Mouse (Mus musculus) erythroblast, embryonic 14.5 days (primary cell): ENCODE results near the gene Mcpt9. TPM values are rescaled to one million over a fixed set of nuclear protein-coding genes. Genes with fewer than 3 reads are reported as not detected.
"Not testable (repeated sequence)": the region's sequence is repeated elsewhere in the genome, so short reads cannot be mapped to it uniquely, and the experiment has no call there.

Experiments used
- H3K27me3 ChIP-seq: 2 replicates; pipeline ENCODE4 v1.6.1; 2012; ENCODE audit warnings: inconsistent platforms; ENCODE audit not compliant: control insufficient read depth
- H3K36me3 ChIP-seq: 2 replicates; pipeline ENCODE4 v1.6.1; 2012; ENCODE audit warnings: mild to moderate bottlenecking, inconsistent platforms; ENCODE audit not compliant: control insufficient read depth
- H3K4me1 ChIP-seq: 2 replicates; pipeline ENCODE4 v1.6.1; 2012; ENCODE audit warnings: inconsistent platforms; ENCODE audit not compliant: control insufficient read depth
- H3K4me3 ChIP-seq: replicated peaks from 2 replicates; pipeline ENCODE3; 2012; ENCODE audit warnings: moderate library complexity, mild to moderate bottlenecking, inconsistent platforms
- H3K9me3 ChIP-seq: 2 replicates; pipeline ENCODE4 v1.6.1; 2012; ENCODE audit warnings: low read length, inconsistent platforms, mixed read lengths; ENCODE audit not compliant: control insufficient read depth
- GATA1 ChIP-seq: IDR thresholded peaks from 2 replicates; pipeline ENCODE4 v1.6.1; 2012; ENCODE audit warnings: low read length, inconsistent platforms, mixed read lengths
- TAL1 ChIP-seq: IDR thresholded peaks from 3 replicates; pipeline ENCODE4 v1.6.1; 2012; ENCODE audit warnings: low read length, inconsistent platforms, mixed read lengths
- polyA plus RNA-seq: library from polyadenylated mRNA; stranded (reverse); fragments of >175 nt; gene quantifications from 2 replicates; pipeline ENCODE4 v1.2.3, GENCODE M21; 2012

Mcpt9 gene
- polyA plus RNA-seq, 1 experiment, result not detected

- TF ChIP-seq TAL1 (no peak), GATA1 (no peak)
- peaks cover 5% of the 10 kb centered on the region for H3K27me3 ChIP-seq
- no peaks in the 10 kb centered on the region for H3K9me3 ChIP-seq
- no peak overlapping the region for H3K4me3 ChIP-seq
- peaks cover 2% of the 10 kb centered on the region for H3K4me1 ChIP-seq
- H3K36me3 ChIP-seq, result peaks cover 2% of the 10 kb centered on the region; the same call in 1 of the 2 replicates
Observed at GRCm38 (mm10) chr14:56013147-56013546, 17.1 kb downstream of the Mcpt9 start.

- H3K4me1 ChIP-seq, H3K9me3 ChIP-seq, H3K4me3 ChIP-seq, H3K36me3 ChIP-seq, H3K27me3 ChIP-seq: not testable (repeated sequence)
Observed at GRCm38 (mm10) chr14:55987464-55987863, 42.8 kb downstream of the Mcpt9 start.

Other genes starting within 250 kb of the Mcpt9 start
- 0.02 TPM in 1 of 2 replicates, not detected in the other for gene Adcy4, start 246.4 kb downstream of the Mcpt9 start, polyA plus RNA-seq
- 0.47 and 0.58 TPM in 2 replicates for gene Ripk3, start 241.6 kb downstream of the Mcpt9 start, polyA plus RNA-seq
- not detected in 2 replicates for gene Nfatc4, start 207.4 kb downstream of the Mcpt9 start, polyA plus RNA-seq
- gene Nynrin, start 176.5 kb downstream of the Mcpt9 start, polyA plus RNA-seq, result 0.01 and 0.02 TPM in 2 replicates
- gene Cbln3, start 146.1 kb downstream of the Mcpt9 start, polyA plus RNA-seq, result 0.01 TPM in 1 of 2 replicates, not detected in the other
- 1.3 and 1.9 TPM in 2 replicates for gene Khnyn, start 145.5 kb downstream of the Mcpt9 start, polyA plus RNA-seq
- 0.18 and 0.20 TPM in 2 replicates for gene Sdr39u1, start 130.2 kb downstream of the Mcpt9 start, polyA plus RNA-seq
- gene Cma1, start 85.8 kb downstream of the Mcpt9 start, polyA plus RNA-seq, result not detected in 2 replicates
- gene Cma2, start 79.5 kb downstream of the Mcpt9 start, polyA plus RNA-seq, result not detected in 2 replicates
- not detected in 2 replicates for gene Mcpt1, start 12.5 kb downstream of the Mcpt9 start, polyA plus RNA-seq
- gene Mcpt2, start 11.5 kb upstream of the Mcpt9 start, polyA plus RNA-seq, result not detected in 2 replicates
- gene Mcpt4, start 31.8 kb upstream of the Mcpt9 start, polyA plus RNA-seq, result not detected in 2 replicates
- 0.31 and 0.52 TPM in 2 replicates for gene Mcpt8, start 54.8 kb upstream of the Mcpt9 start, polyA plus RNA-seq
- 0.31 and 0.42 TPM in 2 replicates for gene Ctsg, start 72.1 kb upstream of the Mcpt9 start, polyA plus RNA-seq
- not detected in 2 replicates for gene Gzme, start 90.1 kb upstream of the Mcpt9 start, polyA plus RNA-seq
- gene Gzmd, start 102.1 kb upstream of the Mcpt9 start, polyA plus RNA-seq, result not detected in 2 replicates
- gene Gzmg, start 129.1 kb upstream of the Mcpt9 start, polyA plus RNA-seq, result not detected in 2 replicates
- not detected in 2 replicates for gene Gzmn, start 144.1 kb upstream of the Mcpt9 start, polyA plus RNA-seq
- gene Gzmf, start 180.9 kb upstream of the Mcpt9 start, polyA plus RNA-seq, result not detected in 2 replicates
- not detected in 2 replicates for gene Gzmc, start 204.2 kb upstream of the Mcpt9 start, polyA plus RNA-seq
- gene Gzmb, start 231.8 kb upstream of the Mcpt9 start, polyA plus RNA-seq, result not detected in 2 replicates